Mouse (Mus musculus): Measurements from ENCODE around the gene Fkbpl.

Fkbpl gene

DNA sequence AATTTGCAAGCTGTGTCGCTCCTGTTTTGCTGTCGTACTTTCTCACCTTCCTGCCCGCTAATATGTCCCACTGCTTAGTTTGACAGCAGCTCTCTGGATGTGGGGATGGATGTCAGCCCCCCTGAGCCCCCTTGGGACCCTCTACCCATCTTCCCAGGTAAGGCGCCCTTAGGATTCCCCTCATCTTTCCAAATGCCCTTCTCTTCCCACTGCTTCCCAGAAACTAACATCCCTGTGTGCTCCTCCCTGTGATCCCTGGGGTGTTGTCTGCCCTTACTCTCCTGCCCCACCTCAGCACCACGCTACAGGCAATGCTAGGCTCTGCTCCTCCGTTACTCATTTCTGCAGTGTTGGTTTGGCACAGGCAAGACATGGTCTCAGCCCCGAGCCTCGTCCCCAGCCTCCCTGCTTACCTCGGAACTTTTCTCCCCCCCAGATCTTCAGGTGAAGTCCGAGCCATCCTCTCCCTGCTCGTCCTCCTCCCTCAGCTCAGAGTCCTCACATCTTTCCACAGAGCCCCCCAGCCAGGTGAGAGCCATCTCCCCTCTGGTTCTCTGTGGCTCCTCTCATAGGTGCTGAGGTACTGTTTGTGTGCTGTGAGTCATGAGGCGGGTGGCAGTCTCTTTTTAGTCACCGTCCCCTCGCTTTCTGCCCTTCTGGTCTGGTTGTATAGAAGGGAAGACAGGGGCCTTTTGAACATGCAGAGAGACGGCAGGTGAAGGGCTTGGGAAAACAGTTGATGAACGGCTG lies 3.8 kb downstream of the Fkbpl start:
- no peak for DNase-seq (ENCODE audit: low spot score)

- DNase-seq (ENCODE audit: low spot score): no peak
Measured at GRCm38 (mm10) chr17:34649106-34649864, 4.7 kb downstream of the Fkbpl start.

DNA sequence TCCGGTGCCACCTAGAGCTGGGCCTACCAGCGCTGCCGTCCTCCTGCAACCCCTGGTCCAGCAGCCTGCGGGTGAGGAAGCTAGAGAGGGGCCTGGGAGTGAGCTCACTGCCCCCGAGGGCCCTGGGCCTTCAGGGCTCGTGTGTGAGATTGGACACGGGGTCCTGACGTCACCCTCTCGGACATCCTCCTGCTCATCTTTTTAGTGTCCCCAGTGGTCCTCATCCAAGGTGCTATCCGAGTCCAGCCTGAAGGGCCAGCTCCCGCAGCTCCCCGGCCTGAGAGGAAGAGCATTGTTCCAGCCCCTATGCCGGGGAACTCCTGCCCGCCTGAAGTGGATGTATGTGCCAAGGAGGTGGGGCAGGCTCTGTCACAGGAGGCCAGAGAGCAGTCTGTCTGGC lies 6.2 kb downstream of the Fkbpl start:
- DNase-seq (ENCODE audit: low spot score): no peak

DNA sequence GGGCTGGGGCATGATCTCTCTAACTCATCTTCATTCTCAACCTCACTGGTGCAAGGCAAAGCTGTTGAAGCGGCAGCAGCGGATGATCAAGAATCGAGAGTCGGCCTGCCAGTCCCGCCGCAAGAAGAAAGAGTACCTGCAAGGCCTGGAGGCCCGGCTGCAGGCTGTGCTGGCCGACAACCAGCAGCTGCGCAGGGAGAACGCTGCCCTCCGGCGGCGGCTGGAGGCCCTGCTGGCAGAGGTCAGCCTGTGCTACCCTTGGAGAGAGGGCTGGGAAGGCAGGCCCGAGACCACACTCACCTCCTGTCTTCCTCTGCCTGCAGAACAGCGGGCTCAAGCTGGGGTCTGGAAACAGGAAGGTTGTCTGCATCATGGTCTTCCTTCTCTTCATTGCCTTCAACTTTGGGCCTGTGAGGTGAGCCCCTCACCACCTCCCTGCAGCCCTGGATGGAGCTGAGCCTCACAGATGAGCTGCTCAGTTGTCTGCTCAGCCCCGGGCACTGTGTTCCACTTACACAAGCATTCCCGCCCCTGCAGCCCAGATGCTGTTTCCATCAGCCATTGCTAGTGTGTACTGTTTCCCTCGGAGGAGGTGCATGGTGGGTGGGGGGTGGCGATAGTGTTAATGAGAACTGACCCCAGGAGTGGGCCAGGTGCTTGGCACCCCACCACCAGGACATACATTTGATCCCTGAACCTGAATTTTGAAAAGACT lies 7.1 kb downstream of the Fkbpl start:
- peak; percentile 77 for DNase-seq (ENCODE audit: low spot score)

- no peak for DNase-seq (ENCODE audit: low spot score)
Measured at GRCm38 (mm10) chr17:34652546-34652945, 8.0 kb downstream of the Fkbpl start.

DNA sequence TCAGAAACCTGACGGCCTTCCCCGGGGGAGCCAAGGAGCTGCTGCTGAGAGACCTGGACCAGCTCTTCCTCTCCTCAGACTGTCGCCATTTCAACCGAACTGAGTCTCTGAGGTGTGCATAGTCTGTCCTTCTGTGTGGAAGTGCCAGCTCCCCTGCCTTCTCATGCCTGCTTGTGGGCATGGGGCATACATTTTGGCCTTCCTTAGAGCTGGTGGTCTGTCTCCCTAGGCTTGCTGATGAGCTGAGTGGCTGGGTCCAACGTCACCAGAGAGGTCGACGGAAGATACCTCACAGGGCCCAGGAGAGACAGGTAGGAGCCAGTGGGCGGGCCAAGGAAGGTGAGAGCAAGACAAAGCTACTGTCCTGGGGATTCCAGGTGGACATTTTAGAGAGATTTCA lies 8.4 kb downstream of the Fkbpl start:
- no peak for DNase-seq (ENCODE audit: low spot score)

DNA sequence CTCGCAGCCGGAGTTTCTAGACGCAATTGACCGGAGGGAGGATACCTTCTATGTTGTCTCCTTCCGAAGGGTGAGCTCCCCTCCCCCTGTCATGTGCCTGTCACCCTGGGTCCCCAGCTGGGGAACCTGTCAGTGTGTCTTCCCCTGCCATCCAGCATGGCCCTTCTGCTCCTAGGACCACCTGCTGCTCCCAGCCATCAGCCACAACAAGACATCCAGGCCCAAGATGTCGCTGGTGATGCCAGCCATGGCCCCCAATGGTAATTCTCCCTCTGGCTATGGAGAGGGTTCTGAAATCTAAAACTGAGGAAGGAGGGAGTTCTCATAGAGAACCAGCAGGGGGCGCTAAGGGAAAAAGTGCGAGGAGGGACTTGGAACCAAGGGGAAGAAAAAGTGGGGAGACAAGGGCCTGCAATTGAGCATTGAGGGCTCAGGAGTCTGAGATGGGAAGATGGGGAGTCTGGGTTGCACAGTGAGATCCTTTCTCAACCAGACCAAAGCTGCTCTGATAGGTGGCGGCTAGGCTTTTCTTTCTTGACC lies 9.3 kb downstream of the Fkbpl start:
- peak; percentile 78 for DNase-seq (ENCODE audit: low spot score)

GRCm38 (mm10) chr17:34654392-34654791 lies 9.8 kb downstream of the Fkbpl start:
- DNase-seq (ENCODE audit: low spot score): peak; percentile 49

- peak; percentile 29 for DNase-seq (ENCODE audit: low spot score)
Measured at GRCm38 (mm10) chr17:34655160-34655559, 10.6 kb downstream of the Fkbpl start.

DNA sequence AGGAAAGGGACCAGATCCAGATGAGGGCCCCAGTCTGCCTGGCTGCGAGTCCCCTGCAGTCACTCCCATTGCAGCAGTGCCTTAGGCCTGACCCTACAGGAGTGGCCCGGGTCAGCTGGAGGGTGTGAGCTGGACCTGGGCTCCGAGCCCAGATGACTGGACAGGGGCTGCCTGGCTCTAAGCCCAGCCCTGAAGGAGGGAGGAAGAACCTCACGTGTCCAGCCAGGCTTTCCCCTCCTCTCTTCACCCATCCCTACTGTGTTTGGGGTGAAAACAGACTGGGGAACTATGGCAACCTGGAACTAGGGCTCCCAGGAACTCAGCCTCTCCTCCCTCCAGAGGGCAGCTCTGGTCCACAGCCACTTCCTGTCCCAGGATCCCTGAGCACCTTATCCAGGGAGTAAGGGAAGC lies 11.0 kb downstream of the Fkbpl start:
- DNase-seq (ENCODE audit: low spot score): peak; percentile 98

DNA sequence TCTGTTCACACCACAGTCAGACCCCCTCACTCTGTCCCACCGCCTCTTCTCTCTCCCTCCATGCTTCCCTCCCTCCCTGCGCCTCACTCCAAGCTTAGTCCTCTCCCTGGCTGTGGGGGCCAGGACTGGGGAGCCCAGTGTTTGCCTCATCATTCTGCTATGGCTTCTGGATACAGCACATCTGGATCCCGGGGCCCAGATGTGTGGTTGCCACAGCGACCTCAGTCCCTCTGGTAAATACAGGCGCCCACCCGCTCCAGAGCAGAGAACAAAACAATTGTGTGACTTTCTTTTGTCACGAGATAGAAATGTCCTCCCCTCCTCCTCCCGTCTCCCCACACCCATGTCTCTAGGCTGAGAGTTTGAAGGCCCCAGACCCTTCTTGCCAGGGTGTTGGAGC lies 12.1 kb downstream of the Fkbpl start:
- no peak for DNase-seq (ENCODE audit: low spot score)

DNA sequence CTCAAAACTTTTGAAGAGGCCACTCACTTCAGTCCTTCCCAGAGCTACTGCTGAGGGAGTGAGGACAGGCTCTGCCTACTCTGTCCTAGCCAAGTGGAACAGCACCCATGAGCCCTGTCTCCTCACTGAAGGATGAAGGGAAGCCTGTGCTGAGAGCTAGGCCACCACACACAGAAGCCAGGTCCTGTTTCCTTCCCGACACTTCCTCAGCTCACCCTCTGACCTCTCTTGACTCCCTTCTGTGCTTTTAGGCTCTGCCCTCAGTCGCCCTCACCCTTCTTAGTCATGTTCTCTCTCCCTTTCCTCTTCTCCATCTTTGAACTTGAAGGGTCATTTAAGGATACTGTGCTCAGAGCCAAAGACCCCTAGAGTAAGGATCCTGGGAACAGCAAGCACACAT lies 12.7 kb downstream of the Fkbpl start:
- no peak for DNase-seq (ENCODE audit: low spot score)

DNA sequence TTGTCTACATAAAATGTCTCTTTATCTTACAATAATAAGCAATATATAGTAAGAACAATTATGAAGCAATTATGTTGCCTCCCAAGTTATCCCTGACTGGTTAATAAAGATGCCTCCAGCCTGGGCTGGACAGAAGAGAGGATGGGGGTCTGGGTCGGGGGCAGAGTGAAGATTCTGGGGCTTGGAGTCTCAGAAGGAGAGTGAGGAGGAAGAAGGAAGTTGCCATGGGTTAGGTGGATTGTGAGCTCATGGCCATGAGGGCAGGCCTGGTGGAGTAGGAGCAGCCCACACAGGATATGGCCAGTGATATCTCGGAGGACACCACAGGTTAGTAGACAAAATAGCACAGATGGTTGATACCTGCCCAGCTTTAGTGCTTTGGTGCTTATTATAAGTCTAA lies 13.6 kb downstream of the Fkbpl start:
- no peak for DNase-seq (ENCODE audit: low spot score)

- DNase-seq (ENCODE audit: low spot score): no peak
Measured at GRCm38 (mm10) chr17:34658591-34658990, 14.0 kb downstream of the Fkbpl start.

DNA sequence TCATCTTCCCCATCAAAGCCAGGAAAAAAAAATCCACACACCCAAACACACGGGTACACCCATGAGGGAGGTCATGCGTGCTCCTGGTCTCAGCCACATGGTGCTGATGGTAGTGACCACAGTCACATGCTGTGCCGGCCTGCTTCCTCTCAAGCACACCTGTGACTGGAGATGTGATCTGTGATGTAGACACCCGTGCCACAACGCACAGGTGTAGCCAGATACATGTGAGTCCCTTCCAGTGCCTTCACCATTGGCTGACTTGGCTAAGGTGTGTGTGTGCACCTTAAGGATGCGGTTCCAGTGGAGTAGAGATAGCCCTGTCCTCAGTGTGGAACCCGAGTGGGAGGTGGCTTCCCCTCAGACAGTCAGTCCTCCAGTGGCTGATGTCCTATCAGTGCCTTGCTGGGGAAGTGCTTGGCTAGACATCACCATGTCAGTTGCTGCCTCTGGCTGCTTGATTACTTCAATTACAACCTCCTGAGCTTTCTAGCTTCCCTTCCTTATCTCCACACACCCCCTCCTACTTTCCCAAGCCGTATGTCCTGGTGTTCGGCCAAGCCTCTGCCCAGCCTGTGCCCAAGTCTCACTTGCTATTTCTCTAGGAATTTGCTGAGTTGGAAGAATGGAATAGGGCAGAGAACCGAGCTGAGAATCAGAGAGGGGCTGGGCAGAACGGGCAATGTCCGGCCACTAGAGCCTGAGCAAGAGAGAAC lies 14.8 kb downstream of the Fkbpl start:
- peak; percentile 18 for DNase-seq (ENCODE audit: low spot score)

DNA sequence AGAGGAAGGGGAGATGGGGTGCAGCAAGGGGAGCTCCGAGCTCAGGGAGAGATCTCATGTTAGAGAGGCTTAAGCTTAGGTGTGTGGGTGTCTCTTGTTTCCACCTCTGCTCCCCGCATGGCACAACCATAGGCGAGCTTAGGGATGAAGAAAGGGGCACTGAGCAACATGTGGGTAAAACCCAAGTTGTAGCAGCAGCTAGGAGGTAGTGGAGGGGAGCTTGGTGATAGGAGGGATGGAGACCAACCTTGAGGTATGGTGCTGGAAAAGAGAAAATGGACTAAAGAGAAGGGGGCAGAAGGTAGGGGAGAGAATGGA lies 15.3 kb downstream of the Fkbpl start:
- no peak for DNase-seq (ENCODE audit: low spot score)

- peak; percentile 18 for DNase-seq (ENCODE audit: low spot score)
Measured at GRCm38 (mm10) chr17:34660259-34660820, 15.8 kb downstream of the Fkbpl start.

DNA sequence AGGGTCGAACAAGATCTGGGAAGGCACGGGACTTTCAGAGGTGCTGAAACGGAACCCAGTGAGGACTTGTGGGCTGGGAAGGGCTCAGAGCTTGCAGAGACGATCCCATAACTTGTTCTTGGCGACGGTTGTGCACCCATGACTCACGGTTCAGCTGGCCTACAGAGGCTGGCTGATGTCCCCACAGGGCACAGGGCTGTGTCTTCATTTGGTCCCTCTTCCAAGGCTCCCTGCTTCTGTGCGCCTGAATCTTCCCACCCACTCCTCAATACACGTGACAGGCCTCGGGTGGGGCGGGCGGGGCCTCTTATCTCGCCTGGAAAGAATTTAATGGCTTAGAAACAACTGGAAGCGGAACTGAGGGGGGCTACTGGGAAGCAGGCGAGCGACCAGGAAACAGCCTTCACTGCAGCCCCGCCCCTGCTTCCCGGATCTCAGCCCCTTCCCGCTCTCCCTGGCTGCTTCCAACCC lies 16.6 kb downstream of the Fkbpl start:
- peak; percentile 41 for DNase-seq (ENCODE audit: low spot score)

- DNase-seq (ENCODE audit: low spot score): no peak
Measured at GRCm38 (mm10) chr17:34662468-34662867, 17.9 kb downstream of the Fkbpl start.

DNA sequence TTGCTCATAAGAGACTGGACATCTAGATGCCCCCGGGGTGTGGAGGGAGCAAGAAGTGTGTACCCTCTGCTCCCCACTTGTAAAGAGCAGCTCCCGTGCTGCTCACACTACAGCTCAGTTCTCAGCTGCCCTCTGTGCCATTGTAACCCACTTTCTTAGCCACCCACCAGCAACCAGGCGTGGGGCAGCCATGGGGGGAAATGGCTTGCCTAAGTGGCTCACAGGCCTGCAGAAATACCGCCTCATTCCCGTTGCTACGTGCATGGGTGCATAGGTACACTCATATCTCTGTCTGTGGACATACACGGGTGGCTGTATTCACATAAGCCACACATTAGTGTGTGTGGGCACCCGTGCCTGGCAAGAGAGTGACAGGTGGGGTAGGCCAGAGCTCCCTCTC lies 18.4 kb downstream of the Fkbpl start:
- no peak for DNase-seq (ENCODE audit: low spot score)

DNA sequence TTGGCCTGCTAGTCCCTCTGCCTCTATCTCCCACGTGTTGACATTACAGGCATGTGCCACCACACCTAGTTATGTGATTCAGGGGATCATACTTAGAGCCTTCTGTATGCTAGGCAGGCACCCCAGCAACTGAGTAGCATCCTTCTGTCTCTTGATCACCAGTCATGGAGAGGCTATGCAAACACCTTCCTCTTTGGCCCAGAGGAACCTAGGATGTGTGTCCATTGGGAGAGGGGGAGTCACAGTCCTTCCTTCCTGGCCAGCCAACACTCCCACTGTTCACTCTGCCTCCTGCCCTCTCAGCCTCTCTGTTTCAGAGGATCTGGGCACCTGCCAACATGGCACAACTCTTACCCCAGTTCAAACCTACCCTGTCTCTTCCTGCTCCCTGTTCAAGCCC lies 19.0 kb downstream of the Fkbpl start:
- DNase-seq (ENCODE audit: low spot score): no peak

- DNase-seq (ENCODE audit: low spot score): no peak
Measured at GRCm38 (mm10) chr17:34664472-34664871, 19.9 kb downstream of the Fkbpl start.
